Mouse (Mus musculus) naive thymus-derived CD4-positive, alpha-beta T cell, adult 2 months (primary cell): ENCODE measurements around the gene Ddx31.

Source experiments
- DNase-seq: peaks from one replicate; pipeline ENCODE4 v3.0.0-alpha.2; 2011; ENCODE audit warnings: low read depth

Ddx31 gene

DNA sequence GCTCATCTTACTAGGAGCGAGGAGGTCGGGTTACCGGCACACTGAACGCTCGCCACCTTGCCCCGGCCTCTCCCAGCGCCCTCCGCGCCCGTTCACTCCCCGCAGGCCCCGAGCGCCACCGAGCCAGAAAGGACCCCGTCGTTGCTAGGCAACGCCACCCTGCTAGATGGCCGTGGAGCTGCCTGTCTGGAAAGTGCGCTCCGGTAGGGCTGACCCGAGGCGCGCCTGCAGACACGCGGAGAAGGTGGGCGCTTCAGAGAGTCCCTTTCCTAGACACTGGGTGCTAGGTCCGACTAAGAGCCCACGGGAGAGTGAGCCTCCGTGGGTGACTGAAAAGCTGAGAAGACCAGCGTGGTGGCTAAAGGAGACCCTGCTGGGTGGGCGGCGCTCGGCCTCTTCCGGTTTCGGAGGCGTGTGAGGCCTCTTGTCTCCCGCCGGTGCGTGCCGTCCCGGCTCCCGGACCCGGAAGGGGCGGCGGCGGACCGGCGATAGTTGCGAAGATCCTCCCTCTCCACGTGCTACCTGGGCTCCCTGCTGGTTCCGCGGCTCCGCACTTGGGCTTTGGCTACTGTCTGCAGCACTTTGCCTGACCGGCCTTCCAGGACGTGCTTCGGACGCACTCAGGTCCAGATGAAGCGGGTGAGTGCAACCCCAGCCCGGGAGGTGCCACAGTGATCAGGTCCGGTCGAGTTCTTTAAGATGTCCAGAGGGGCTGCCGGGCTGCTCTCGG is at the start of gene Ddx31, which contains the start of gene Gtf3c4:
Ddx31 (plus strand) TSS at position 185 of the 730 bp plus-strand sequence.
Gtf3c4 (minus strand) TSS at position 139 of the 730 bp plus-strand sequence.
- peak; percentile 96 for DNase-seq

GRCm38 (mm10) chr2:28792931-28793610 is 47.1 kb upstream of the Ddx31 start:
- no peak for DNase-seq

DNA sequence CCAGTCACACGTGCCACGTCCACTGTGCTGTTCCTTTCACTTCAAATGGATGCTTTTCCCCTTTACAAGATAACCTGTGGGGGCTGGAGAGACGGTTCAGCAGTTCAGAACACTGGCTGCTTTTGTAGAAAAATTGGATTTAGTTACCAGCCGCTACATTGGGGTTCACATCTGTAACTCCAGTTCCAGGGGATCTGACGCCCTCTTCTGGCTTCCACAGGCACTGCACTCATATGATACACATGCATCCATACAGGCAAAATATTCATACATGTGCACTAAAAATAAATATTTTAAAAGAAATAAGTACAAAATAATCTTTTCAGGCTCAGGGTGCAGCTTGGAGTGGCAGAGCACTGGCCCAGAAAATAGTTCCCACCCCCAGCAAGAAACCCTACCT is 45.6 kb upstream of the Ddx31 start:
- DNase-seq = no peak

GRCm38 (mm10) chr2:28796298-28796697 is 43.9 kb upstream of the Ddx31 start:
- DNase-seq = no peak

- no peak for DNase-seq
Measured at GRCm38 (mm10) chr2:28797490-28798106, 42.6 kb upstream of the Ddx31 start.

DNA sequence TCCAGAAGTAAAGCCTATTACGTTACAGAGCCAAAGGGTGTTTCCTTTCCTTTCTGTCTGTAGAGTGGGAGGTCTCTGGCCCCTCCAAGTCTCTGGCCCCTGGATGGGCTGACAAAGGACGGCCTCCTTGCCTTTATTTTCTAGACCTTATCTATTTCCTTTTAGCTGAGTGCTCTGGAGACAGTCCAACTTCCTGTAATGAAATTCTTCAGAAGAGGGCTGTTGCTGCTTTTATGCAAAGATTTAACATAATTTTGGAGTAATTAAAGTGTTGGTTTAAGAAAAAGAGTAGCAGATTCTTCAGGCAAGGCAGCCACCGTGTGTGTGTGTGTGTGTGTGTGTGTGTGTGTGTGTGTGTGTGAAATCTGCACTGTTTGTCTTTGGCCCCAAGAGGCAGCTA is 41.8 kb upstream of the Ddx31 start:
- DNase-seq = no peak

GRCm38 (mm10) chr2:28799575-28799974 is 40.6 kb upstream of the Ddx31 start:
- no peak for DNase-seq

- no peak for DNase-seq
Measured at GRCm38 (mm10) chr2:28803406-28803805, 36.8 kb upstream of the Ddx31 start.

- no peak for DNase-seq
Measured at GRCm38 (mm10) chr2:28808841-28809240, 31.4 kb upstream of the Ddx31 start.

DNA sequence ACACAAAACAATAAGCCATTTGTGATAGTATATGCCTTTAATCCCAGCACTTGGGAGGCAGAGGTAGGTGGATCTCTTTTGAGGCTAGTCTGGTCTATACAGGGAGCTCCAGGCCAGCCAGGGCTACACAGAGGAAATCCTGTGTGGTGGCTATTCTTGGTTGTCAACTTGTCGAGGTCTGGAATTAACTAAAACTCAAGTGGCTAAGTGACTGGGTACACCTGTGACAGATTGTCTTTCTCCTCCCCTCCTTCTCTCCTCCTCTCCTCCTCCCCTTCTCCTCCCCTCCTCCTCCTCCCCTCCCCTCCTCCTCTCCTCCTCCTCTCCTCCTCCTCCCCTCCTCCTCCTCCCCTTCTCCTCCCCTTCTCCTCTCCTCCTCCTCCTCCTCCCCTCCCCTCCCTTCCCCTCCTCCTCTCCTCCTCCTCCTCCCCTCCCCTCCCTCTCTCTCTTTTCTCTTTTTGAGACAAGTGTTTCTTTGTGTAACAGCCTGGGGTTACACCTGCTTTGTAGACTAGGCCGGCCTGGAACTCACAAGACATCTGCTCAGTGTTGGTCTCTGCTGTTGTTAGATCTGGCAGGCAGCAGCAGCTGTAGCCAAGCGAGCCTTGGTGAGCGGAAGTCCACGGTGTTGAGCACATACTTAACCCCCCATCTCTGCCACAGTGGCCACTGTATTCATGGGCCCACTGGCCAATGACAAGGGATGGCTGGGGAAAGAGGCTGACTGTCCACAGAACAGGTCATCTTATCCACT is 29.8 kb upstream of the Ddx31 start:
- DNase-seq = no peak

GRCm38 (mm10) chr2:28818866-28819265 is 21.3 kb upstream of the Ddx31 start:
- DNase-seq = no peak

- DNase-seq = no peak
Measured at GRCm38 (mm10) chr2:28829265-28829664, 10.9 kb upstream of the Ddx31 start.

GRCm38 (mm10) chr2:28836181-28836940 is 3.8 kb upstream of the Ddx31 start:
- no peak for DNase-seq

DNA sequence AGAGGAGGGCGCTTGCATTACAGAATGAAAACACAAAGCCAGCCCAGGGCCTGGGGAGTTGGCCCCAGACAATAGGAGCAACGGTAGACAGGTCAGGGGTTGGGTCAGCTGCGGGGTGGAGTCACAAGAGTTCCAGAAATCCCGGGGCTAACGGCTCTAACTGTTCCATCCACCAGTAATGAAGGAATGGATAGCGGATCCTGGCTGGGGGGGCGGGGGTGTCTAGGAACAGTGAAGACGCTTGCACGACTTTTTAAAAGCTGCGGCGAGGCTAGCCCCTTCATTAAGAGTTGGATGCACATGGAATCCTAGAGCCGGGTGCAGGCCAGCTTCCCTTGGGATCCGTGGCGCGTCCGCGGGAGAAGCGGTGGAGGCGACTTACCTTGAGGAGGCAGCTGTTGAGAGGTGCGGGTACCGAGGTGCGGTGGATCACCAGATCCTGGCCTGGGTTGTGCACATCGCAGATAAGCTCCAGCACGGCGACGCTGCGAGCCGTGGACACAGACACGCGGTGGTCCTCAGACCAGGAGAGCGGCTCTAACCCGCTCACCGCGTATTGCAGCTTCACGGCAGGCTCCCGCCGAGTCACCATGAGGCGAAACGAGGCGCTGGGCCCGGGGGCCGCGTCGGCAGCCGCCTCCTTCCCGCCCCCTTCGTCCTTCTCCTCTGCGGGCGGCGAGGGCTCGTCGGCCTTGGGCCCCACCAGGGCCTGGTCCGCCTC is 545 bp upstream of the Ddx31 start:
- peak; percentile 12 for DNase-seq

DNA sequence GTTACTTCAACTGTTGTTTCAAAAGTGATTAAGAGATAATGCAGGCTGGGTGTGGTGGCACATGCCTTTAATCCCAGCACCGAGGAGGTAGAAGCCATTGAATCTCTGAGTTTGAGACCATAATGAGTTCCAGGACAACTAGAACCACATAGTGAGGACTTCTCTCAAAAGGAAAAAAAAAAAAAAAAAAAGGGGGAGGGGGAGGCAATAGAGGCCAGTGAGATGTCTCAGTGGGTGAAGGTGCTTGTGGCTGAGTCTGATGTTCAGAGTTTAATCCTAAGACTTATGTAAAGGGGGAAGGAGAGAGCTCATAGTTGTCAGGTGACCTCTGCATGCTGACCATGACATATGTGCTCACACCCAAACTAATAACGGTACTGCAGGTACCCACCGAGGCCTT is 1.8 kb downstream of the Ddx31 start:
- no peak for DNase-seq

GRCm38 (mm10) chr2:28848879-28849278 is 8.7 kb downstream of the Ddx31 start:
- DNase-seq = no peak

DNA sequence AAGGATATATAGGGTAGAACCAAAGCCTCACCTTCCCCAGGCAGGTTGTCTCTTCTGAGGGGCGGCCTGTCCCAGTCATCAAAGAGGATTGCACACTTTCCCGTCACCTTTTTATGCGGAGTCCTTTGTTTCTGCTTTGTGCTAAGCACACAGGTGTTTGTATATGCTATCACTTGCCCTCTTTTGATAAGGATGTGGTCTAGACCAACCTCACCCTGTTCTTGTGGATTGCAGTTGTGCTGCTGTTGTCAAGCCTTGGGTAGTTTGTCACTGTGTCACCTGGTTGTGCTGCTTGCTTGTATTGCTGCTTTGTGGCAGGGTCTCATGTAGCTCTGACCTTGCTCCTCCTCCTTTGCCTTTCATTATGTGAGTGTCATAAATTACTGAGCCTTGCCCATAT is 12.4 kb downstream of the Ddx31 start:
- no peak for DNase-seq

DNA sequence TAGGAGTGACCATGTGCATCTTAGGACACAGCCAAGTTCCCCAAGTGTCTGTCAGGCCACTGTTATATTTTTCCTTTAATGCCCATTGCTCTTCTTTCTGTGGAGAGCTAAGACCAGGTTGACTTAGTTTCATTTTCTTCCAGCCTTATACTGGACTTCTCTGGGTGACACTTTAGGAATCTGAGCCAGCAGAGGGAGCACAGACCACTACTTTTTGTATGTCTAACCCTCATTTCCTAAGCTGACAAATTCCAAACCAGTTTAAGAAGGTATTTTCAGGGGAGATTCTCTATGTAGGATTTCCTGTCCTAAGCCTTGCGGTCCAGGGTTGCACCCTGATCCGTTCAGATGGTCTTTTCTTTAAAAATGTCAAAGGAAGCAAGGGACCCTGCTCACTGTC is 15.6 kb downstream of the Ddx31 start:
- DNase-seq = no peak

- DNase-seq = no peak
Measured at GRCm38 (mm10) chr2:28859303-28859702, 19.1 kb downstream of the Ddx31 start.

GRCm38 (mm10) chr2:28860678-28861423 is 20.6 kb downstream of the Ddx31 start:
- no peak for DNase-seq
